11 mouse cellular contexts compared by ENCODE assay signal in the genomic region with DNA sequence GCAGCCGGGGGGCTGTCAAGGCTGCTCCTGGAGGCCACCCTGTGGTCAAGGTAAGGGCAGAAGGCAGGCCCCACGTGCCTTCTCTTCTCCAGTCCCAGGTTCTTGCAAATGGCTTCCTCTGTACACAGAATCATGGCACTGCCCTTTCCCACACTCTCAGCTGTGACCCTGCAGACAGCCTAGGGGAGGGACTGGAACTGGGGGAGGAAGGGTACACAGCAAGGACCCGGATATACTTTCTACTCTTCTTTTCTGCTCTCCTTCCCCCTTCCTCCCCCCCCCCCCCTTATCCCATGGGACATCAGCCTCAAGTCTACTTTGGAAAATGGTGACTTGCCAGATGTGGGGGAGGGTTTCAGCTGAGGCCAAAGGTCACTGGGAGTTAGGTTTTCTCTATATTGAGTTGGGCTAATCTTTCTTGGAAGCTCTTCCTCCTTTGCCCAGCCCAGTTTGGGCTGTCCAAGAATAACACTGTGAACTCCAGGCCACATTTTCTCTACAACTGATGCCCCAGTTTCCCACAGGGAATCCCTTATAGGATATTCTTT. TPM values are rescaled to one million over a fixed set of nuclear protein-coding genes. Genes with fewer than 3 reads are reported as not detected.
DNase-seq lines count a peak whose midpoint lies in the region; ATAC-seq and TF ChIP-seq lines count a peak whose summit lies in the region.
"Had no signal": no experiment of that assay in that cellular context is flagged by ENCODE, and none has a peak within 500 bp of the region (broad histone marks: within the 10 kb centered on the region; RNA-seq: fewer than 3 reads in every experiment).

No protein-coding gene starts in this region.

- H3K9me3 ChIP-seq in intestine, embryonic 14.5 days (ENCODE audit: control insufficient read depth, low read length) = no peaks in the 10 kb centered on the region
- no peaks in the 10 kb centered on the region for H3K9me3 ChIP-seq in intestine, postnatal 0 days (ENCODE audit: control insufficient read depth)

- H3K27ac ChIP-seq in intestine, embryonic 14.5 days (ENCODE audit: low read depth) = peak overlapping the region; percentile 6; the same call in 1 of the 2 replicates
- H3K27ac ChIP-seq in intestine, postnatal 0 days (ENCODE audit: low read depth, low read length) = no peak overlapping the region

- no peak overlapping the region for H3K4me2 ChIP-seq in intestine, embryonic 14.5 days (ENCODE audit: low read length)
- H3K4me2 ChIP-seq in intestine, postnatal 0 days (replicated peaks; ENCODE audit: low read depth) = no peak overlapping the region

- H3K27me3 ChIP-seq in intestine, embryonic 14.5 days (replicated peaks; ENCODE audit: control insufficient read depth, insufficient read depth, low read length) = no peaks in the 10 kb centered on the region
- H3K27me3 ChIP-seq in intestine, postnatal 0 days (replicated peaks; ENCODE audit: control insufficient read depth, insufficient read depth, low read length) = 0 out of 2 replicates have a peak, but pooled peaks cover 12% of the 10 kb centered on the region

- no peak for DNase-seq in intestine, embryonic 14.5 days (ENCODE audit: low spot score)
- DNase-seq in adipocyte (ENCODE audit: low spot score) = peak; percentile 97
- DNase-seq in heart, adult 8-10 months (ENCODE audit: low spot score) = peak; percentile 44
- DNase-seq in kidney, postnatal 14 days = peak; percentile 68
- DNase-seq in left cerebral cortex, adult 18-20 months (ENCODE audit: low spot score in 2 of 2) = no peak
- no peak for DNase-seq in layer of hippocampus, adult 11-12 months (ENCODE audit: low spot score)
- DNase-seq: cerebellum, adult 9-11 months had no signal

- H3K36me3 ChIP-seq in intestine, embryonic 14.5 days (ENCODE audit: control insufficient read depth, insufficient read depth, low read length) = peaks cover 61% of the 10 kb centered on the region
- H3K36me3 ChIP-seq in intestine, postnatal 0 days (ENCODE audit: control insufficient read depth, insufficient read depth) = peaks cover 12% of the 10 kb centered on the region; the same call in 1 of the 2 replicates

- TF ChIP-seq CTCF in intestine, postnatal 0 days (IDR thresholded peaks at IDR 0.05; ENCODE audit: low read depth) = no peak

- no peak for ATAC-seq in intestine, embryonic 14.5 days (replicated peaks; ENCODE audit: low FRiP score, low TSS enrichment, low read depth)
- ATAC-seq in intestine, postnatal 0 days = no peak
- no peak for ATAC-seq in erythroid progenitor cell, adult 5-6 weeks (replicated peaks; ENCODE audit: low FRiP score, poor library complexity, severe bottlenecking)
- ATAC-seq: activated CD4-positive, CD25-positive, alpha-beta regulatory T cell, adult 4 months; hindbrain, embryonic 16.5 days had no signal

- H3K4me1 ChIP-seq in intestine, embryonic 14.5 days (replicated peaks; ENCODE audit: control insufficient read depth, insufficient read depth, low read length) = peaks cover 33% of the 10 kb centered on the region
- H3K4me1 ChIP-seq in intestine, postnatal 0 days (replicated peaks; ENCODE audit: control insufficient read depth, insufficient read depth, low read length) = no peaks in the 10 kb centered on the region

- H3K9ac ChIP-seq in intestine, embryonic 14.5 days (ENCODE audit: low read length) = no peak overlapping the region
- no peak overlapping the region for H3K9ac ChIP-seq in intestine, postnatal 0 days (ENCODE audit: low read depth, low read length)

- 37% methylated on average over 3 of the region's 3 CpGs for WGBS in intestine, embryonic 14.5 days
- 46% methylated on average over 3 of the region's 3 CpGs for WGBS in intestine, postnatal 0 days

- H3K4me3 ChIP-seq in intestine, embryonic 14.5 days (ENCODE audit: low read depth, low read length) = no peak overlapping the region
- H3K4me3 ChIP-seq in intestine, postnatal 0 days (ENCODE audit: low read depth, low read length) = no peak overlapping the region

RNA-seq across cellular contexts. Expression of gene Nfatc4, which starts 5.8 kb away (rescaled TPM):
- polyA plus RNA-seq in intestine, embryonic 14.5 days (2014; fragmentation: Nextera tagmentation; extraction: Ambion mirVana) = 34.3 and 37.4 TPM in 2 replicates
- polyA plus RNA-seq in intestine, postnatal 0 days (2015; fragmentation: Nextera tagmentation; extraction: Ambion mirVana) = 5.9 and 6.1 TPM in 2 replicates
- total RNA-seq in heart, adult 8-10 months (2022) = 1 to 10 TPM; 3.3 to 4.2 (median 3.7) TPM
- 1 to 10 TPM; 3.0 to 3.3 TPM for total RNA-seq in left cerebral cortex, adult 18-20 months (2021)
- total RNA-seq in erythroid progenitor cell, adult 5-6 weeks (2015; ENCODE audit: low replicate concordance) = not detected in 2 replicates
- total RNA-seq in erythroid progenitor cell, adult 5-6 weeks (2017; ENCODE audit: low replicate concordance) = not detected in 2 replicates
- polyA plus RNA-seq: activated CD4-positive, CD25-positive, alpha-beta regulatory T cell, adult 4 months had no signal

RNA-seq across cellular contexts. Expression of gene Nynrin, which starts 25.0 kb away (rescaled TPM):
- 15.9 and 18.6 TPM in 2 replicates for polyA plus RNA-seq in intestine, embryonic 14.5 days (2014; fragmentation: Nextera tagmentation; extraction: Ambion mirVana)
- polyA plus RNA-seq in intestine, postnatal 0 days (2015; fragmentation: Nextera tagmentation; extraction: Ambion mirVana) = 2.2 and 2.5 TPM in 2 replicates
- 10 to 100 TPM in 1 of 4 experiments, 1 to 10 TPM in 3; 4.4 to 11.5 (median 6.2) TPM for total RNA-seq in heart, adult 8-10 months (2022)
- 1 to 10 TPM; 6.2 to 9.0 TPM for total RNA-seq in left cerebral cortex, adult 18-20 months (2021)
- under 0.01 and 4.2 TPM in 2 replicates for total RNA-seq in erythroid progenitor cell, adult 5-6 weeks (2015; ENCODE audit: low replicate concordance)
- 0.26 and 0.45 TPM in 2 replicates for total RNA-seq in erythroid progenitor cell, adult 5-6 weeks (2017; ENCODE audit: low replicate concordance)

RNA-seq across cellular contexts. Expression of gene Ripk3, which starts 40.1 kb away (rescaled TPM):
- polyA plus RNA-seq in intestine, embryonic 14.5 days (2014; fragmentation: Nextera tagmentation; extraction: Ambion mirVana) = 48.5 and 51.7 TPM in 2 replicates
- polyA plus RNA-seq in intestine, postnatal 0 days (2015; fragmentation: Nextera tagmentation; extraction: Ambion mirVana) = 39.2 and 47.3 TPM in 2 replicates
- total RNA-seq in heart, adult 8-10 months (2022) = 1 to 10 TPM; 2.2 to 6.2 (median 3.4) TPM
- total RNA-seq in left cerebral cortex, adult 18-20 months (2021) = 1 to 10 TPM in 1 of 2 experiments, under 1 TPM in 1; 0.44 to 1.7 TPM
- 18.4 and 28.1 TPM in 2 replicates for total RNA-seq in erythroid progenitor cell, adult 5-6 weeks (2015; ENCODE audit: low replicate concordance)
- 2.3 and 33.1 TPM in 2 replicates for total RNA-seq in erythroid progenitor cell, adult 5-6 weeks (2017; ENCODE audit: low replicate concordance)

RNA-seq across cellular contexts. Expression of gene Adcy4, which starts 44.9 kb away (rescaled TPM):
- 5.8 and 7.2 TPM in 2 replicates for polyA plus RNA-seq in intestine, embryonic 14.5 days (2014; fragmentation: Nextera tagmentation; extraction: Ambion mirVana)
- polyA plus RNA-seq in intestine, postnatal 0 days (2015; fragmentation: Nextera tagmentation; extraction: Ambion mirVana) = 3.5 and 4.3 TPM in 2 replicates
- total RNA-seq in heart, adult 8-10 months (2022) = 10 to 100 TPM; 13.0 to 22.0 (median 16.4) TPM
- 1 to 10 TPM; 4.9 to 8.6 TPM for total RNA-seq in left cerebral cortex, adult 18-20 months (2021)
- not detected in 2 replicates for total RNA-seq in erythroid progenitor cell, adult 5-6 weeks (2015; ENCODE audit: low replicate concordance)
- not detected in 2 replicates for total RNA-seq in erythroid progenitor cell, adult 5-6 weeks (2017; ENCODE audit: low replicate concordance)

RNA-seq across cellular contexts. Expression of gene Cbln3, which starts 55.4 kb away (rescaled TPM):
- polyA plus RNA-seq in intestine, embryonic 14.5 days (2014; fragmentation: Nextera tagmentation; extraction: Ambion mirVana) = 0.18 and 0.23 TPM in 2 replicates
- 0.16 and 0.26 TPM in 2 replicates for polyA plus RNA-seq in intestine, postnatal 0 days (2015; fragmentation: Nextera tagmentation; extraction: Ambion mirVana)
- total RNA-seq in heart, adult 8-10 months (2022) = under 1 TPM in 1 of 4 experiments, not detected in 3; 0.06 TPM
- under 1 TPM; 0.16 to 0.23 TPM for total RNA-seq in left cerebral cortex, adult 18-20 months (2021)
- total RNA-seq in erythroid progenitor cell, adult 5-6 weeks (2015; ENCODE audit: low replicate concordance) = 0.42 TPM in 1 of 2 replicates, not detected in the other
- total RNA-seq in erythroid progenitor cell, adult 5-6 weeks (2017; ENCODE audit: low replicate concordance) = not detected in 2 replicates

Comparison
In these comparisons a context has a peak if more than half of its experiments do, and no peak if none do; other contexts are left out.
1. DNase-seq: peak in adipocyte (single experiment), heart, adult 8-10 months (single experiment) and kidney, postnatal 14 days (single experiment); none in intestine, embryonic 14.5 days (single experiment), left cerebral cortex, adult 18-20 months (0 of 2) and layer of hippocampus, adult 11-12 months (single experiment).